Mouse (Mus musculus): ENCODE data around the gene Wbp1.

DNA sequence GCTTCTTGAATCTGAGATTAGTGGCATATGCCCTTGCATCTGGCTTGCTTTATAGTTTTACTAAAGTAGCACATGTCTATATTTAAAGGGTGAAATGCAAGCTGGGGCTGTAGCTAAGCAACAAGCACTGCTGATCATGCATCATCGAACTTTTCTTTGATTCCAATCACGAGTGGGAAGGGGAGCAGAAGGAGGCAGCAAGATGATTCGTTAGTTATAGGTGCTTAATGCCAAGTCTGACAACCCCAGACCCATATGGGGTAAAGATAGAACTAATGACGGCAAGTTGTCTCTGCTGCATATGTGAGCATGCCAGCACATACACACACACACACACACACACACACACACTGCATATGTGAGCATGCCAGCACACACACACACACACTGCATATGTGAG, 17.2 kb downstream of the Wbp1 start:
- TF ChIP-seq MAX (IDR thresholded peaks at IDR 0.05; ENCODE audit: low read depth) (no peak), TCF12 (IDR thresholded peaks at IDR 0.05; ENCODE audit: insufficient read depth, poor library complexity, severe bottlenecking) (no peak), POLR2A (IDR thresholded peaks at IDR 0.05; ENCODE audit: insufficient read length, low read depth) (no peak), POLR2AphosphoS2 (IDR thresholded peaks at IDR 0.05; ENCODE audit: insufficient read length, low read depth) (no peak), SRF (IDR thresholded peaks at IDR 0.05; ENCODE audit: control insufficient read depth, insufficient read length, low read depth) (no peak)
